Comparison of ENCODE assay signal across 11 mouse cellular contexts in genomic region chr11:48808737-48809433, GRCm38 (mm10). TPM values are rescaled to one million over a fixed set of nuclear protein-coding genes. Genes with fewer than 3 reads are reported as not detected.
DNase-seq lines count a peak whose midpoint lies in the region; ATAC-seq lines count a peak whose summit lies in the region.
"Had no signal": no experiment of that assay in that cellular context is flagged by ENCODE, and none has a peak within 500 bp of the region (broad histone marks: within the 10 kb centered on the region; RNA-seq: fewer than 3 reads in every experiment).

No protein-coding gene starts in this region.

- no peaks in the 10 kb centered on the region for H3K9me3 ChIP-seq in embryonic facial prominence, embryonic 13.5 days
- no peaks in the 10 kb centered on the region for H3K9me3 ChIP-seq in embryonic facial prominence, embryonic 10.5 days
- no peaks in the 10 kb centered on the region for H3K9me3 ChIP-seq in liver, embryonic 12.5 days (replicated peaks)

- H3K9ac ChIP-seq in embryonic facial prominence, embryonic 13.5 days: no peak overlapping the region
- H3K9ac ChIP-seq in liver, embryonic 12.5 days: no peak overlapping the region

- H3K27me3 ChIP-seq in embryonic facial prominence, embryonic 13.5 days: no peaks in the 10 kb centered on the region
- H3K27me3 ChIP-seq in embryonic facial prominence, embryonic 10.5 days (replicated peaks; ENCODE audit: low read depth, poor library complexity, severe bottlenecking): no peaks in the 10 kb centered on the region
- H3K27me3 ChIP-seq in liver, embryonic 12.5 days (replicated peaks): no peaks in the 10 kb centered on the region

- no peak overlapping the region for H3K4me2 ChIP-seq in embryonic facial prominence, embryonic 13.5 days
- H3K4me2 ChIP-seq in liver, embryonic 12.5 days: no peak overlapping the region

- WGBS in embryonic facial prominence, embryonic 13.5 days: 72% methylated on average over 16 of the region's 16 CpGs
- WGBS in embryonic facial prominence, embryonic 10.5 days: 78% methylated on average over 16 of the region's 16 CpGs
- WGBS in liver, embryonic 12.5 days (ENCODE audit: insufficient replicate concordance): 76% methylated on average over 16 of the region's 16 CpGs

- no peak overlapping the region for H3K4me3 ChIP-seq in embryonic facial prominence, embryonic 13.5 days
- no peak overlapping the region for H3K4me3 ChIP-seq in embryonic facial prominence, embryonic 10.5 days
- H3K4me3 ChIP-seq in liver, embryonic 12.5 days: no peak overlapping the region
- H3K4me3 ChIP-seq: heart, adult 2 months had no signal

- H3K36me3 ChIP-seq in embryonic facial prominence, embryonic 13.5 days: peaks cover 94% of the 10 kb centered on the region
- H3K36me3 ChIP-seq in embryonic facial prominence, embryonic 10.5 days (replicated peaks): peaks cover 99% of the 10 kb centered on the region
- peaks cover 98% of the 10 kb centered on the region for H3K36me3 ChIP-seq in liver, embryonic 12.5 days

- ATAC-seq in embryonic facial prominence, embryonic 13.5 days (ENCODE audit: insufficient number of reproducible peaks, insufficient read depth, low FRiP score, low TSS enrichment, low read depth): no peak
- ATAC-seq in liver, embryonic 12.5 days: no peak
- 0 out of 2 replicates have a peak, but pooled peaks have one; percentile 5 for ATAC-seq in megakaryocyte progenitor cell, adult 5-6 weeks (replicated peaks; ENCODE audit: poor library complexity)

- peaks cover 5% of the 10 kb centered on the region for H3K4me1 ChIP-seq in embryonic facial prominence, embryonic 13.5 days
- H3K4me1 ChIP-seq in embryonic facial prominence, embryonic 10.5 days: no peaks in the 10 kb centered on the region
- peaks cover 32% of the 10 kb centered on the region for H3K4me1 ChIP-seq in liver, embryonic 12.5 days

- no peak for DNase-seq in embryonic facial prominence, embryonic 10.5 days (ENCODE audit: low spot score)
- no peak for DNase-seq in liver
- DNase-seq in fat pad, adult 2 months (ENCODE audit: extremely low read depth, low read depth, low spot score): peak; percentile 87
- DNase-seq in embryo, embryonic 10 days (ENCODE audit: low spot score): no peak
- DNase-seq in kidney, adult 9 months: no peak
- DNase-seq: cerebellum, postnatal 36 days; thymus, postnatal 36 days had no signal

- H3K27ac ChIP-seq in embryonic facial prominence, embryonic 13.5 days: peak overlapping the region; percentile 28
- H3K27ac ChIP-seq in embryonic facial prominence, embryonic 10.5 days (replicated peaks): no peak overlapping the region
- 0 out of 2 replicates have a peak overlapping the region, but pooled peaks have one; percentile 32 for H3K27ac ChIP-seq in liver, embryonic 12.5 days
- H3K27ac ChIP-seq: heart, adult 2 months had no signal

RNA-seq across cellular contexts. Expression of gene Trim41, which starts 8.3 kb away (rescaled TPM):
- polyA plus RNA-seq in embryonic facial prominence, embryonic 13.5 days (2015; fragmentation: Nextera tagmentation; extraction: Ambion mirVana): 8.3 and 8.7 TPM in 2 replicates
- polyA plus RNA-seq in embryonic facial prominence, embryonic 10.5 days (2016; fragmentation: Nextera tagmentation; extraction: Ambion mirVana): 4.2 and 4.6 TPM in 2 replicates
- polyA plus RNA-seq in liver, embryonic 12.5 days (2016; fragmentation: Nextera tagmentation; extraction: Ambion mirVana): 2.1 and 2.3 TPM in 2 replicates
- total RNA-seq in megakaryocyte progenitor cell, adult 5-6 weeks (2015): 11.7 and 12.6 TPM in 2 replicates
- total RNA-seq in megakaryocyte progenitor cell, adult 5-6 weeks (2017): 63.3 and 72.7 TPM in 2 replicates

RNA-seq across cellular contexts. Expression of gene Rack1, which starts 8.8 kb away (rescaled TPM):
- polyA plus RNA-seq in embryonic facial prominence, embryonic 13.5 days (2015; fragmentation: Nextera tagmentation; extraction: Ambion mirVana): 729 and 806 TPM in 2 replicates
- polyA plus RNA-seq in embryonic facial prominence, embryonic 10.5 days (2016; fragmentation: Nextera tagmentation; extraction: Ambion mirVana): 838 and 844 TPM in 2 replicates
- polyA plus RNA-seq in liver, embryonic 12.5 days (2016; fragmentation: Nextera tagmentation; extraction: Ambion mirVana): 735 and 768 TPM in 2 replicates
- 3,057 and 3,071 TPM in 2 replicates for total RNA-seq in megakaryocyte progenitor cell, adult 5-6 weeks (2015)
- total RNA-seq in megakaryocyte progenitor cell, adult 5-6 weeks (2017): 1,485 and 1,729 TPM in 2 replicates

RNA-seq across cellular contexts. Expression of gene Trim7, which starts 17.1 kb away (rescaled TPM):
- 1.0 and 1.1 TPM in 2 replicates for polyA plus RNA-seq in embryonic facial prominence, embryonic 13.5 days (2015; fragmentation: Nextera tagmentation; extraction: Ambion mirVana)
- 0.14 and 0.16 TPM in 2 replicates for polyA plus RNA-seq in embryonic facial prominence, embryonic 10.5 days (2016; fragmentation: Nextera tagmentation; extraction: Ambion mirVana)
- not detected in 2 replicates for polyA plus RNA-seq in liver, embryonic 12.5 days (2016; fragmentation: Nextera tagmentation; extraction: Ambion mirVana)
- 0.12 and 0.32 TPM in 2 replicates for total RNA-seq in megakaryocyte progenitor cell, adult 5-6 weeks (2015)
- total RNA-seq in megakaryocyte progenitor cell, adult 5-6 weeks (2017): 0.51 and 3.5 TPM in 2 replicates

RNA-seq across cellular contexts. Expression of gene Gm12184, which starts 17.6 kb away (rescaled TPM):
- polyA plus RNA-seq in embryonic facial prominence, embryonic 13.5 days (2015; fragmentation: Nextera tagmentation; extraction: Ambion mirVana): 3.4 and 3.6 TPM in 2 replicates
- 3.0 and 5.7 TPM in 2 replicates for polyA plus RNA-seq in embryonic facial prominence, embryonic 10.5 days (2016; fragmentation: Nextera tagmentation; extraction: Ambion mirVana)
- 4.1 and 5.0 TPM in 2 replicates for polyA plus RNA-seq in liver, embryonic 12.5 days (2016; fragmentation: Nextera tagmentation; extraction: Ambion mirVana)
- 4.6 and 6.8 TPM in 2 replicates for total RNA-seq in megakaryocyte progenitor cell, adult 5-6 weeks (2015)
- total RNA-seq in megakaryocyte progenitor cell, adult 5-6 weeks (2017): 14.6 and 22.1 TPM in 2 replicates
